Mouse (Mus musculus) cerebellum, adult 2 months (tissue): ENCODE measurements at regions not wholly inside any gene's neighbourhood (a gene's known extent, or its start where the extent isn't known, plus 50 kb on each side); places are given as distances from the start of the nearest gene placed in this dataset.

Source experiments
- DNase-seq, 2 experiments: peaks; one replicate each; pipeline ENCODE4 v3.0.0; 2021
- H3K27ac ChIP-seq: fragments of 200-500 bp; 2 replicates; pipeline ENCODE4 v1.5.1; 2012; ENCODE audit warnings: low read length, control low read depth, inconsistent platforms; ENCODE audit not compliant: insufficient read depth
- H3K27me3 ChIP-seq: fragments of 200-500 bp; 2 replicates; pipeline ENCODE4 v1.6.1; 2012; ENCODE audit warnings: inconsistent platforms, mild to moderate bottlenecking, low read length, moderate library complexity; ENCODE audit not compliant: control insufficient read depth, insufficient read depth
- H3K4me1 ChIP-seq: fragments of 200-500 bp; 2 replicates; pipeline ENCODE4 v1.6.1; 2011; ENCODE audit warnings: low read length; ENCODE audit not compliant: control insufficient read depth, insufficient read depth
- H3K4me3 ChIP-seq: fragments of 200-500 bp; replicated peaks from 2 replicates; pipeline ENCODE3; 2011; ENCODE audit warnings: mild to moderate bottlenecking, low read depth, low read length, control low read depth; ENCODE audit not compliant: insufficient read depth
- CTCF ChIP-seq: fragments of 200-500 bp; IDR thresholded peaks from 2 replicates; pipeline ENCODE4 v1.5.1; 2011; ENCODE audit warnings: low read depth, mild to moderate bottlenecking, control low read depth, low read length, moderate library complexity, borderline replicate concordance; ENCODE audit not compliant: insufficient read depth
- POLR2A ChIP-seq: fragments of 200-500 bp; IDR thresholded peaks from 2 replicates; pipeline ENCODE4 v1.6.1; 2011; ENCODE audit warnings: low read length, control low read depth, borderline replicate concordance; ENCODE audit not compliant: insufficient read depth
- WGBS: fragments of 180-500 bp; shearing (Covaris S2); methylation state at CpG from one replicate; pipeline ENCODE4 v1.1.7; 2018; 5-methylcytosine and 5-hydroxymethylcytosine counted together

DNA sequence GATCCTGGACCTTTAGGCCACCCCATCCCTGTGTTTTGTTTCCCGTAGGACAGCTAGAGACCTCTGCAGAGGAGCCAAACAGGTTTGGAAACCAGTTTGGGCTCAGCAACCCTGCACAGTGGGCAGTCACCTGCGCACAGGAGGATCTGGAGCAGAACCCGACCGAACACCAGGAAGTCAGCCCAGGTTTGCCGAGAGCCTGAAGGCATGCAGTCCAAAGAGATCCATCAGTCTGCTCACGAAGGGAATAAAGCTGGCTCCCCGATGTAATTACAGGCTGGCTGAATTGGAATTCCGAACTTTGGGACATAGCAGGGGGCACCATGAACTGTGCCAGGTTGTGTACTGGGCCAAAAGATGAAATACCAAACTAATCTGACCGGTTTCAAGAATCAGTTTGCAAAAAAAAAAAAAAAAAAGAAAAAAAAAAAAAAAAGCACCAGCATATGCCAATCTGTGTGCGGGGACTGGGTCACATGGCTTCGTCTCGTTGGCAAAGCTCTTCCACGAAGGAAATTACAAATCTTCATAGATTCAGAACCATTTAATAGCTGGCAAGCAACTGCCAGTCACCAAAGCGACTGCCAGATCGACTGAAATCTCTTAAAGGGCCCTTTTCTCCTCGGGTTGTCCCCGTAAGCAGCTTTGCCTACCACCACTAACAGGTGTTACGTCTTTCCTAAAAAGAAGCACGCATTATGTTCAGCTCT, 137.0 kb upstream of the Dyrk2 start:
- Histone ChIP-seq H3K4me1 (peaks cover 8% of the 10 kb centered on the region; the same call in 1 of the 2 replicates), H3K4me3 (no peak overlapping the region), H3K27me3 (no peaks in the 10 kb centered on the region; the same call in 1 of the 2 replicates), H3K27ac (no peak overlapping the region)
- DNase-seq = peak; percentile 81 to 91
- WGBS = 15% methylated on average over 19 of the region's 19 CpGs
- no peak for TF ChIP-seq POLR2A
- no peak for TF ChIP-seq CTCF

DNA sequence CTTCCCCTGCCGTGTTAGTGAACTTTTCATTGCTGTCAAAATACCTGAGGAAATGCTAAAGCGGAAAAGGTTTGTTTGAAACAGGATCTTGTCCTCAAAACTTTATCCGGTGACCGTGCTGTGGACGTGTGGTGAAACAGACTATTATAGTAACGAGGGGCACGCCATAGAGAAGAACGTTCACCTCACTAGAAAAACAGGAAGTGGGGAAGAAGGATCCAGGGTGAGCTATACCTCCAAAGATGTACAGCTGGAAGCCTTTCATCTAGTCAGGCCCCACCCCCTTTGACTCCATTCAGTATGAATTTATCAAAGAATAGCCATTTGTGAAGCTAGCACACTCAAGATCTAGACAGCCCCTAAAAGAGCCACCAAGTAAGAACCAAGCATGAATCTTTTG, 135.5 kb upstream of the Dyrk2 start:
- Histone ChIP-seq H3K4me3 (no peak overlapping the region), H3K4me1 (peaks cover 8% of the 10 kb centered on the region; the same call in 1 of the 2 replicates), H3K27ac (no peak overlapping the region), H3K27me3 (no peaks in the 10 kb centered on the region)
- 97% methylated on average over 8 of the region's 8 CpGs for WGBS
- no peak for DNase-seq
- TF ChIP-seq CTCF (no peak), POLR2A (no peak)

DNA sequence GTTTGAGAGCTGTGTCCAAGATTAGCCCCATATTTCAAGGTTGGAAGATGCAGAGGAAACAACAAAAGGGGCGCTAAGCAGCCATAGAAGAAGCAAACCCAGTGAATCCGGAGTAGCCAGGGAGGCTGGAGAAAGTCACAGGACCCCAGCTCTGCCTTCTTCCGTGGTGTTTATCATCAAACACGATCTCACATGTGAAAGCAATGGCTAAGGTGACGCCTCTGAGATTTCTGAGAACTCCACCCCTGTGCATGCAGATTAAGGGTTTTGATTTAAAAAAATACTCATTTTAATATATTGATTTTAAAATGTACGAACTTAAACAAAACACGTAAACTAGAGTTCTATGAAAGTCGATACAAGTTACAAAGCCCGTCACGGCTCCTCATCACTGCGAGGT, 134.4 kb upstream of the Dyrk2 start:
- no peaks in the 10 kb centered on the region for H3K27me3 ChIP-seq
- WGBS = 96% methylated on average over 11 of the region's 11 CpGs
- H3K4me1 ChIP-seq = peaks cover 8% of the 10 kb centered on the region; the same call in 1 of the 2 replicates
- no peak overlapping the region for H3K27ac ChIP-seq
- TF ChIP-seq CTCF (no peak), POLR2A (no peak)
- DNase-seq = no peak
- no peak overlapping the region for H3K4me3 ChIP-seq

DNA sequence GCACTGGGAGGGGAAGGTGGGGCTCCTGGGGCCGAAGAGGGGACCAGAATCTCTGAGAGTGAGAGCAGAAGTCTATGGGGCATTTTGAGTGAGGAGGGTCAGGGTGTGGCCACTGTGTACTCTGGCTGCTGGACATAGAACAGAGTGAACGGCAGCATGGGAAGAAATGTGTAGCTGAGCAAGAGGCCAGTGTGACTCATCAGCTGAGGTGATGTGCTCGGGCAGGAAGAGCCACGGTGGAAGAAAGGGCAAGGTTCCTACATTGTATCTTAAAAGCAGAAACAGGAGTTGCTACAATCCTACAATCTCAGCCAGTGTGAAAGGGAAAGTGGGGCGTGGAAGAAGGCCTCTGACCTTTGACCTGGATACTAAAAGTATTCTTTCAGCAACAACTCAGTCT, 133.8 kb upstream of the Dyrk2 start:
- Histone ChIP-seq H3K27ac (no peak overlapping the region), H3K27me3 (no peaks in the 10 kb centered on the region), H3K4me3 (no peak overlapping the region), H3K4me1 (peaks cover 8% of the 10 kb centered on the region; the same call in 1 of the 2 replicates)
- no peak for DNase-seq
- 77% methylated on average over 5 of the region's 5 CpGs for WGBS
- TF ChIP-seq POLR2A (no peak), CTCF (no peak)

DNA sequence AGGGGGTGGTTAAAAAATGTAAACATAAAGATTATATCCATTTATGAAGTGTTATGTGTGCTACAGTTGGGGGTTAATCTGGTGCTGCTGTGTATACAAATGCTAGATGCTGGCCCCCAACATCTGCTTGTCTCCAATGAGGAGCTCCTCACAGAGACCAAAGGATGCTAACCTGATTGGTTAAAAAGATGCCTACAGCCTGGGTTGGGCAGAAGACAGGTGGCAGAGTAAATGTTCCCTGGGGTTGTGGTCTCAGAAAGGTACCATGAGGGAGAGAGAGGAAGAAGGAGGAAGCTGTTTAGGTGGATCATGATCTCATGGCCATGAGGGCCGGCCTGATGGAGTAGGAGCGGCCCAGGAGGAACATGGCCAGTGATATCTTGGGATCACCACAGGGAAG, 133.0 kb upstream of the Dyrk2 start:
- H3K27me3 ChIP-seq = no peaks in the 10 kb centered on the region
- H3K4me3 ChIP-seq = no peak overlapping the region
- no peak for DNase-seq
- no peak overlapping the region for H3K27ac ChIP-seq
- TF ChIP-seq POLR2A (no peak), CTCF (no peak)
- peaks cover 8% of the 10 kb centered on the region; the same call in 1 of the 2 replicates for H3K4me1 ChIP-seq
- WGBS = 95% methylated on average over 2 of the region's 2 CpGs

DNA sequence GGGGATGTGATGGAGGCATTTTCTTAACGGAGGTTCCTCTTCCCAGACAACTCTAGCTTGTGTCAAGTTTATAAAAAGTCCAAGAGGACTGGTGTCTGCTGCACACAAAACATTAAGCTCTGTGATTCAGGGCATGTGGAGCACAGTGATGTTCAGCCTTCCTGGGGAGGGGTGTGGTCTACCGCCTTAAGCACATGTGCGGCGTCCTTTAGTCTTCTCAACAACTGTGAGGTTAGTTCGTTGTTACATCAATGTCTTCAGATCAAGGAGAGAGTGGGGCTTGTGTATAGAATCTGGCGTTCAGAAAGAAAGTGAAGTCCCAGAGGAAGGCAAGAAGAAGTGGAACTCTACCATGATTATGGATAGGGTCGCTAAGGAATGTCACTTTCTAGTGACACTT, 131.9 kb upstream of the Dyrk2 start:
- no peaks in the 10 kb centered on the region for H3K27me3 ChIP-seq
- no peak overlapping the region for H3K4me3 ChIP-seq
- no peak for DNase-seq
- WGBS = 94% methylated on average over 7 of the region's 7 CpGs
- H3K4me1 ChIP-seq = peaks cover 7% of the 10 kb centered on the region; the same call in 1 of the 2 replicates
- no peak overlapping the region for H3K27ac ChIP-seq
- TF ChIP-seq POLR2A = no peak
- no peak for TF ChIP-seq CTCF

DNA sequence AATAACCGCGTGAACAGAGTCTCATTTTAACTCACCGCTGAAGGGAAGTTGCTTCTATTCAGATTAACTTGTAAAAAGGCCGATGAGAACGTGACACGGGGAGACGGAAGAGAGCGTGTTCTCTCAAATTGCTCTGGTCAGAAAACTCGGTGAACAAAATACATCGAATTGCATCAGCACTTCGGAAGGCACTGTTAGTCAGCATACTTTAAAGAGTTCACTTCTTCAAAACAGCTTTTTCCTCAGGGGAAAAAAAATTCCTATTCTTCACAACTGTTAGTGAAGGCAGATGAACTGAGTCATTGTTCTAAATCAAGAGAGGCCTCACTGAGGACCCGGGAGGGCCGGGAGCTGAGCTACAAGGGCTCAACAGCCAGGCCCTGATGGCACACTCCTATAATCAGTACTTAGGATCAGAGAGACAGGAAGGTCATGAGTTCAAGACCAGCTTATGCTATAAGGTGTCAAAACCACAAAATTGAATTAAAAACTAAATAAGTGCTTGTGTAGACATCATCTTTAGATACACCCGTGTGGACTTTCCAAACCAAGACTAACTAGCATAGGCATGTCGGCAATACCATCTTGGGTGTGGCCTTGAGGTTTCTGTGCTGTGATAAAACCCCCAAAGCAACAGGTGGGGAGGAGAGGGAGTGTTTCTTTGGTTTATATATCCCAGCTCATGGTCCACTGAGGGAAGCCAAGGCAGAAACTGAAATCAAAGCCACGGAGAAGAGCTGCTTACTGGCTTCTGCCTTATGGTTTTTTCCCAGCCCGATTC, 131.2 kb upstream of the Dyrk2 start:
- H3K4me1 ChIP-seq = peaks cover under 1% of the 10 kb centered on the region; the same call in 1 of the 2 replicates
- no peak for DNase-seq
- H3K4me3 ChIP-seq = no peak overlapping the region
- WGBS = 92% methylated on average over 17 of the region's 17 CpGs
- no peak for TF ChIP-seq CTCF
- no peak for TF ChIP-seq POLR2A
- H3K27me3 ChIP-seq = no peaks in the 10 kb centered on the region
- H3K27ac ChIP-seq = no peak overlapping the region
